Mouse (Mus musculus): ENCODE data around the gene Krt76. TPM values are rescaled to one million over a fixed set of nuclear protein-coding genes. Genes with fewer than 3 reads are reported as not detected.

The Krt76 gene
- total and polyA plus RNA-seq, 3 experiments, result not detected

DNA sequence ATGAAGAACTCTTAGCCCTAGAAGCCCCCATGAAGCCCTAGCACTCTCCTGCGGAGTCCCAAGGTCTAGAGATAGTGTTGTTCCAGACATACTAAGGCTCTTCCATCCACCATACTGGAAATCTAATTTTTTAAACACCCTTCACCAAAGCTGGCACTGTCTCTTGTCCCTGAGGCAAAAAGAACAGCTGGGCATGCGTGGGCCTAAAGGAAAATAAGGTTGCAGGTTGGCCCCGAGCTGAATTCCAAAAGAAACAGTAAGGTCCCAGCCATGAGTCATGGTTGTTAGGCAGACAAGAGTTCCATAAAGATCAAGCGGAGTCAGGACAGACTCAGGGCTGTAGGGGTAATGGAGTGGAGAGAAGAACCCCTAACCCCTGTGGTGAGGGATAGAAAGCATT, 19.5 kb downstream of the Krt76 start:
- no peak for DNase-seq (ENCODE audit: extremely low read depth)
- in situ Hi-C loops (cut with MboI; ENCODE audit: low pct_ligation_motif_present, low pct_unique_long_range_greater_than_20kb, low sequenced_read_pairs) (no loop called here), dilution Hi-C loops (cut with MboI; ENCODE audit: extremely low pct_ligation_motif_present, extremely low pct_unique_long_range_greater_than_20kb, low sequenced_read_pairs) (no loop called here)
- no peak overlapping the region for H3K4me2 ChIP-seq (ENCODE audit: insufficient read depth, low read depth, poor library complexity, severe bottlenecking)
- H3K36me3 ChIP-seq (replicated peaks in 1 of 2; ENCODE audit: control insufficient read depth in 1 of 2, insufficient read depth in 1 of 2, low read length in 1 of 2), result no peaks in the 10 kb centered on the region
- H3K4me3 ChIP-seq (replicated peaks in 1 of 3; ENCODE audit: low read depth in 2 of 3, low read length in 2 of 3, poor library complexity in 1 of 3), result no peak overlapping the region
- no peak overlapping the region for H3K9ac ChIP-seq (ENCODE audit: insufficient read depth, low read depth)
- H3K79me2 ChIP-seq (replicated peaks; ENCODE audit: control insufficient read depth, extremely low read depth, insufficient read depth, poor library complexity, severe bottlenecking), result no peaks in the 10 kb centered on the region
- no peaks in the 10 kb centered on the region; a peak in 1 of 4 replicates for H3K4me1 ChIP-seq (ENCODE audit: control insufficient read depth in 1 of 2, insufficient read depth in 2 of 2)
- peaks cover 100% of the 10 kb centered on the region for H3K27me3 ChIP-seq (replicated peaks)
- H3K27ac ChIP-seq (ENCODE audit: insufficient read depth, low read depth), result no peak overlapping the region
- no peaks in the 10 kb centered on the region for H3K9me3 ChIP-seq (replicated peaks; ENCODE audit: low read length)
- TF ChIP-seq JUN (IDR thresholded peaks at IDR 0.05; ENCODE audit: insufficient read depth, low read depth, low read length) (no peak), MYC (IDR thresholded peaks at IDR 0.05; ENCODE audit: low read depth, low read length) (no peak), NRF1 (IDR thresholded peaks at IDR 0.05; ENCODE audit: low read depth, low read length) (no peak), ELF1 (IDR thresholded peaks at IDR 0.05; ENCODE audit: low read depth, low read length) (no peak), JUND (conservative IDR thresholded peaks at IDR 0.05; ENCODE audit: low read depth, low read length) (no peak), MXI1 (IDR thresholded peaks at IDR 0.05; ENCODE audit: low read depth, low read length) (no peak), RAD21 (IDR thresholded peaks at IDR 0.05; ENCODE audit: low read depth, low read length) (no peak), RCOR1 (conservative IDR thresholded peaks at IDR 0.05; ENCODE audit: low read depth, low read length) (no peak), E2F4 (IDR thresholded peaks at IDR 0.05; ENCODE audit: insufficient replicate concordance, low read depth, low read length) (no peak)

DNA sequence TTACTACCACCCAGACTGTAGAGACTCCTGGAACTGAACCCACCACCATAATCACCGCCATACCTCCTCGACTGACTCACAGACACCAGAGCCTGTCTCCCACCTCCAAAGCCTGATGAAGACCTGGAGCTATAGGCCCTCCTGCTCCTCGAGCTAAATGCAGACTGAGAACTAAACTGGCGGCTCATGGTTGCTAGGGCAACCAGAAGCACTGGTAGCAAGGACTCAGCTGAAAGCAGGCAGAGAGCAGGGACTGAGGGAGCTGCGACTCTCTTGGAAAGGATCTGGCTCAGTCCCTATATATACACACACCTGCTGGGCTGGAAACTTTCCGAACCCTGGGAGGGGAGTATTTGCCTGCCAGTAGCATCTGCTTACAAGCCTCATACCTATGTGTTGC, 23.3 kb downstream of the Krt76 start, which contains the start of gene Krt77:
TSS of gene Krt77 (minus strand) at position 275 of the 400 bp plus-strand sequence.
- Histone ChIP-seq H3K36me3 (replicated peaks in 1 of 2; ENCODE audit: control insufficient read depth in 1 of 2, insufficient read depth in 1 of 2, low read length in 1 of 2) (no peaks in the 10 kb centered on the region), H3K4me2 (ENCODE audit: insufficient read depth, low read depth, poor library complexity, severe bottlenecking) (no peak within 1 kb of the TSS), H3K9me3 (replicated peaks; ENCODE audit: low read length) (no peaks in the 10 kb centered on the region), H3K79me2 (replicated peaks; ENCODE audit: control insufficient read depth, extremely low read depth, insufficient read depth, poor library complexity, severe bottlenecking) (no peaks in the 10 kb centered on the region), H3K27ac (ENCODE audit: insufficient read depth, low read depth) (no peak within 1 kb of the TSS), H3K9ac (ENCODE audit: insufficient read depth, low read depth) (no peak within 1 kb of the TSS), H3K4me1 (ENCODE audit: control insufficient read depth in 1 of 2, insufficient read depth in 2 of 2) (no peaks in the 10 kb centered on the region; a peak in 1 of 4 replicates), H3K4me3 (replicated peaks in 1 of 3; ENCODE audit: low read depth in 2 of 3, low read length in 2 of 3, poor library complexity in 1 of 3) (no peak within 1 kb of the TSS), H3K27me3 (replicated peaks) (peaks cover 99% of the 10 kb centered on the region)
- in situ Hi-C loops (cut with MboI; ENCODE audit: low pct_ligation_motif_present, low pct_unique_long_range_greater_than_20kb, low sequenced_read_pairs) (no loop called here), dilution Hi-C loops (cut with MboI; ENCODE audit: extremely low pct_ligation_motif_present, extremely low pct_unique_long_range_greater_than_20kb, low sequenced_read_pairs) (no loop called here)
- no peak for TF ChIP-seq MXI1 (IDR thresholded peaks at IDR 0.05; ENCODE audit: low read depth, low read length)
- no peak for TF ChIP-seq HCFC1 (IDR thresholded peaks at IDR 0.05; ENCODE audit: low read depth, low read length)
- no peak for TF ChIP-seq RAD21 (IDR thresholded peaks at IDR 0.05; ENCODE audit: low read depth, low read length)
- no peak for TF ChIP-seq EP300 (IDR thresholded peaks at IDR 0.05; ENCODE audit: low read length)
- DNase-seq (ENCODE audit: extremely low read depth), result no peak

DNA sequence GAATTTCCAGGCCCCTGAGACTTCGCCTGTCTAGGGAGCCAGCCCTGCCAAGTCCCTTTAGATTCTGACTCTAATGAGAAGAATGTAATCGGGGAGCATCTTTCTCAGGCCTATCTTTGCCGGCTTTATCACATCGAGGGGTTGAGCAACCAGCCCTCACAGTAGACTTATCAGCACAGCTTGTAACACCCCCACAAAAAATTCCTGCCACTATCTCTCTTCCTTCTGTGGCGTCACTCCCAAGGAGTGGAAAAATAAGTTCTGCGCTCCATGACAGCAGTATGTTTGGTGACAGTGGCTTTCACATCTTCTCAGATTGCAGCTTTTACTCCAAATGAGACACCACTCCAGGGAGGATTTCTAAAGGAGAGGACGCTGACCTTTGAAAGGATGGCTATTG, 26.0 kb downstream of the Krt76 start:
- H3K4me1 ChIP-seq (ENCODE audit: control insufficient read depth in 1 of 2, insufficient read depth in 2 of 2), result no peaks in the 10 kb centered on the region; a peak in 1 of 4 replicates
- H3K79me2 ChIP-seq (replicated peaks; ENCODE audit: control insufficient read depth, extremely low read depth, insufficient read depth, poor library complexity, severe bottlenecking), result no peaks in the 10 kb centered on the region
- in situ Hi-C loops (cut with MboI; ENCODE audit: low pct_ligation_motif_present, low pct_unique_long_range_greater_than_20kb, low sequenced_read_pairs) (no loop called here), dilution Hi-C loops (cut with MboI; ENCODE audit: extremely low pct_ligation_motif_present, extremely low pct_unique_long_range_greater_than_20kb, low sequenced_read_pairs) (no loop called here)
- H3K27ac ChIP-seq (ENCODE audit: insufficient read depth, low read depth), result no peak overlapping the region
- no peak for DNase-seq (ENCODE audit: extremely low read depth)
- H3K9me3 ChIP-seq (replicated peaks; ENCODE audit: low read length), result no peaks in the 10 kb centered on the region
- TF ChIP-seq RAD21 (IDR thresholded peaks at IDR 0.05; ENCODE audit: low read depth, low read length) (no peak), MEF2A (IDR thresholded peaks at IDR 0.05; ENCODE audit: borderline replicate concordance, low read depth, low read length) (no peak), CHD1 (IDR thresholded peaks at IDR 0.05; ENCODE audit: low read depth, low read length) (no peak), MAZ (IDR thresholded peaks at IDR 0.05; ENCODE audit: low read depth, low read length) (no peak)
- no peak overlapping the region for H3K4me2 ChIP-seq (ENCODE audit: insufficient read depth, low read depth, poor library complexity, severe bottlenecking)
- H3K27me3 ChIP-seq (replicated peaks), result peaks cover 99% of the 10 kb centered on the region
- H3K9ac ChIP-seq (ENCODE audit: insufficient read depth, low read depth), result no peak overlapping the region
- no peaks in the 10 kb centered on the region for H3K36me3 ChIP-seq (replicated peaks in 1 of 2; ENCODE audit: control insufficient read depth in 1 of 2, insufficient read depth in 1 of 2, low read length in 1 of 2)
- H3K4me3 ChIP-seq (replicated peaks in 1 of 3; ENCODE audit: low read depth in 2 of 3, low read length in 2 of 3, poor library complexity in 1 of 3), result no peak overlapping the region
